Mouse (Mus musculus): Measurements from ENCODE around the gene Olfr1000.
"Not testable (repeated sequence)": the region's sequence is repeated elsewhere in the genome, so short reads cannot be mapped to it uniquely, and the experiment has no call there.

Gene Olfr1000

DNA sequence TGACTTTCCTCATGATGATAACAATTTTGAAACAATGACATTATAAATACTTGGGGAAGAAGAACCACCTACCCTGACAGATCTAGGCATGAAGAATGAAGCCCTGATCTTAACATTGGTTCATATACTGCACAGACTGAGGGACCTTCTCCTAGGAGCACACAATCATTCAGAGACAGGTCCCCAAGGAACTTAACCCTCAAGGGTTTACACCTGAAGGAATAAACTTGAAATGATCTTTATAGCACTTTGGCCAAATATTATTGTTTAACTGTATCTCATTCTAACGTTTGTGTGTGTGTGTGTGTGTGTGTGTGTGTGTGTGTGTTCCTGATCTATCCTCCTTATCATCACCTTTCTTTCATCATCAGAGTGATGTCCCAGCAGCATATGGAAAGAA lies at the start of gene Olfr1000:
Olfr1000 (minus strand) TSS at position 101 of the 400 bp plus-strand sequence.
- no peak for DNase-seq (ENCODE audit: low spot score in 2 of 2)

DNA sequence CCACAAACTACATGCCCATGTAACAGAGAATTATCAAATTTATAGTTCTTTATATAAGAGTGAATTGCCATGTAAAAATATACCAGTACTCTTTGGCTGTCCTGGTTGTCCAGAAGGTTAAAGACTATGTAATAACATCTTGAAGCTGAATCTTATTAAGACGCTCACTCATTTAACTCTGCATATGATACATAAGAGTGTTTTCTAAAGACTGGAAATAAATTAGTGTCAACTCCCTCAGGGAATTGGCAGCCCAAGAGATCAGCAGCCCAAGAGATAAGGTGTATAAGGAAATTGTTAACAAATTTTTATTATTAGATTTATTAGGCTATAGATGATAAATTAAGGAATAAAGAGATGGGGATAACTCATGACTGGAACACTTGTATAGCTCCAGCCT lies 38.9 kb upstream of the Olfr1000 start, which contains the start of gene Olfr1002:
Olfr1002 (minus strand) TSS at position 101 of the 400 bp plus-strand sequence.
- no peak for DNase-seq (ENCODE audit: low spot score in 2 of 2)

DNA sequence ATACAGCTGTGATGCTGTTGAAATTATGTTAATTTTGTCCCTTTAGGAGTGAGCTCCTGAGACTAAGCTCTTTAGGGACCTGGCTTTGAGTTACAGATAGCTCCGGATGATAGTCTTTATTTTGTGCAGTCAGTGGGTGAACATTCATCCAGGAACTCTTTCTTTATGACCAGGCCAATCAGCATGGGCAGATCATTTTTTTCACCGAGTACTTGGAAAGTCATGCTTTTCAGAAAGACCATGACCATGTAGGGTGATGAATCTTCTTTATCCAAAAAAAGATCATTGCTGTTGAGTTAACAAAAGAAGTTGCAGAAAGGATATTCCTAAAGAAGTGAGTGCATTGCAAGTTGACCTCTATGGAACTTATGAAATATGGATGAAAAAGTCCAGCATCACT lies 23.1 kb downstream of the Olfr1000 start, which contains the start of gene Olfr998:
Olfr998 (plus strand) TSS at position 301 of the 400 bp plus-strand sequence.
- DNase-seq (ENCODE audit: low spot score in 2 of 2): not testable (repeated sequence)

DNA sequence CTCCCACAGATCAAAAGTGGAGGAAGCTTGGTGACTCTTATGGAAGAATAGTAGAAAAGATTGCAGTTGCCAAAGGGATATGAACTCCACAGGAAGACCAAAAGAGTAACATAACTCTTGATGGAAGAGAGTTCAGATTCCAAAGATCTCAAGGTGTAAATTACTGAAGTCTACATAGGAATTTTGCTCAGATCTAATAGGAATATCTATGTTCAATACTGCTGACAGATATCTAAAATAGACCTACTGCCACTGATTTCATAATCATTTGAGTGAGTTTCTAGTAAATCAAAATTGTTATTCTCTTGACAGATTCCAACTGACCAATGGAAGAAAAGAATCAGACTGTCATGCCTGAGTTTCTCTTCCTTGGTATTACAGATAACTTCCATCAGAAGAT lies 32.8 kb downstream of the Olfr1000 start, which contains the start of gene Olfr996:
Olfr996 (plus strand) TSS at position 301 of the 400 bp plus-strand sequence.
- DNase-seq (ENCODE audit: low spot score in 2 of 2): no peak

DNA sequence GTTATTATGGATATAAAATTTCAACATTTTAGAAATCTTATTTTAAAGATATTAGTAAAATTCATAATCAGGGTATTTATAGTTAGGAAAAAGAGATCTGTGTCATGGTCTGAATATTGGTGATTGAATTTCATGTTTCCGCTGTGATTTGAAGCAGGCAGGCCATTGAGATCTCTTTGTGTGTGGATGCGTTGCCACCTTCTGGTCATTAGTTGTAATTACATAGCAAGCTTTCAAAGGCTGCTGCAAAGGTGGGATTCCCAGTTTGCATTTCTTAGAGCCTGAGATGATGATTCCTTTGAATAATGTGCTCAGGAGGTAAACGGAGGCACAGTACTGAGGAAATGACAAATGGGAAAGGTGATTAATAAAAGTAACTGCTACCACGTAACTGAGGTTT lies 50.5 kb downstream of the Olfr1000 start:
- DNase-seq (ENCODE audit: low spot score in 2 of 2): peak in 1 of 2 experiments; percentile 18

DNA sequence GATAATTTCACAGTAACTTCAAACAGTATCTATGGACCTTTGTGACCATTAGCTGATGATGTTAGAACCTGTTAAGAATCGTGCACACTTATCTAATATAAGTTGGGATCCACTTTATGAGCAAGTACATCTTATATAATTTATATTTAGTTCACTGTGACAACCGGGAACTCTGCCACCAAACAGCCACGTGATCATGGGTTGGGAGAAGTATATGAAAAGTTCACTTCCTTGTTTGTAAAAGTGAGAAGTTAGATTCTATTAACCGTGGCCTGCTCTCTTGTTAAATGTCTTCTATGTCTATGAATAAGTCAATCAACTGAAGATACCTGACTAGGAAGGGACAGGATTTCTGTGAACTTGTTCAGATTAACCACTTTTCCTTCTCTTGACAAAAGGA lies 51.5 kb downstream of the Olfr1000 start:
- DNase-seq (ENCODE audit: low spot score in 2 of 2): no peak

Data from frontal cortex, postnatal 14 days (tissue).